In genomic region chr8:109542748-109543519, GRCm38 (mm10) we compare ENCODE assay signal across 32 mouse cellular contexts. TPM values are rescaled to one million over a fixed set of nuclear protein-coding genes. Genes with fewer than 3 reads are reported as not detected.
DNase-seq lines count a peak whose midpoint lies in the region; ATAC-seq and TF ChIP-seq lines count a peak whose summit lies in the region.
"Had no signal": no experiment of that assay in that cellular context is flagged by ENCODE, and none has a peak within 500 bp of the region (broad histone marks: within the 10 kb centered on the region; RNA-seq: fewer than 3 reads in every experiment).

No protein-coding gene starts in this region.

- ATAC-seq in embryonic facial prominence, embryonic 12.5 days (ENCODE audit: insufficient number of reproducible peaks, insufficient read depth, low FRiP score, low TSS enrichment): no peak
- no peak for ATAC-seq in limb, embryonic 12.5 days (ENCODE audit: insufficient number of reproducible peaks, insufficient read depth, low FRiP score, low TSS enrichment, low read depth)
- ATAC-seq: forebrain, embryonic 13.5 days; hindbrain, postnatal 0 days; intestine, embryonic 16.5 days; midbrain, embryonic 16.5 days had no signal

- DNase-seq in embryonic facial prominence, embryonic 10.5 days (ENCODE audit: low spot score): no peak
- no peak for DNase-seq in limb, embryonic 10.5 days (ENCODE audit: low spot score)
- DNase-seq in T-cell, adult 2 months (ENCODE audit: low spot score): no peak
- DNase-seq in adrenal gland, postnatal 10 days: no peak
- DNase-seq: cerebellum, adult 11-12 months; cerebellum, postnatal 25 days; embryo, embryonic 11 days; gastrocnemius, postnatal 14 days; heart, adult 2 months; heart, postnatal 14 days; kidney, adult 9 months; kidney, postnatal 14 days; retina, postnatal 1 day; right cerebral cortex, postnatal 4 days; thymus, adult 18-20 months; thymus, postnatal 36 days had no signal

- TF ChIP-seq CTCF in embryonic fibroblast, embryonic 13.5 days (IDR thresholded peaks at IDR 0.05; ENCODE audit: borderline replicate concordance, insufficient read depth, low read length): no peak

- H3K27me3 ChIP-seq in embryonic facial prominence, embryonic 12.5 days: no peaks in the 10 kb centered on the region
- H3K27me3 ChIP-seq in embryonic facial prominence, embryonic 10.5 days (replicated peaks; ENCODE audit: low read depth, poor library complexity, severe bottlenecking): no peaks in the 10 kb centered on the region
- H3K27me3 ChIP-seq in limb, embryonic 12.5 days: no peaks in the 10 kb centered on the region; the same call in 1 of the 2 replicates
- H3K27me3 ChIP-seq in limb, embryonic 10.5 days (ENCODE audit: low read depth, poor library complexity, severe bottlenecking): no peaks in the 10 kb centered on the region
- H3K27me3 ChIP-seq: forebrain, embryonic 13.5 days; heart, embryonic 13.5 days; lung, embryonic 15.5 days; neural tube, embryonic 13.5 days; stomach, embryonic 15.5 days had no signal

- H3K4me3 ChIP-seq in embryonic facial prominence, embryonic 12.5 days: no peak overlapping the region
- H3K4me3 ChIP-seq in embryonic facial prominence, embryonic 10.5 days: no peak overlapping the region
- H3K4me3 ChIP-seq in limb, embryonic 12.5 days (replicated peaks): no peak overlapping the region
- H3K4me3 ChIP-seq in limb, embryonic 10.5 days: no peak overlapping the region
- H3K4me3 ChIP-seq in embryonic fibroblast, embryonic 13.5 days (ENCODE audit: insufficient read depth, low read length): no peak overlapping the region
- H3K4me3 ChIP-seq: erythroblast, embryonic 14.5 days; forebrain, embryonic 13.5 days; heart, adult 2 months; heart, embryonic 13.5 days; liver, embryonic 15.5 days; lung, embryonic 15.5 days; myocyte; neural tube, embryonic 13.5 days; stomach, embryonic 15.5 days had no signal

- no peak overlapping the region for H3K9ac ChIP-seq in embryonic facial prominence, embryonic 12.5 days
- H3K9ac ChIP-seq in limb, embryonic 12.5 days (replicated peaks): no peak overlapping the region
- H3K9ac ChIP-seq: forebrain, embryonic 13.5 days; heart, embryonic 13.5 days; liver, embryonic 15.5 days; lung, embryonic 15.5 days; neural tube, embryonic 13.5 days; stomach, embryonic 15.5 days had no signal

- peaks cover 18% of the 10 kb centered on the region for H3K36me3 ChIP-seq in embryonic facial prominence, embryonic 12.5 days
- peaks cover 26% of the 10 kb centered on the region for H3K36me3 ChIP-seq in embryonic facial prominence, embryonic 10.5 days (replicated peaks)
- peaks cover 25% of the 10 kb centered on the region for H3K36me3 ChIP-seq in limb, embryonic 12.5 days
- peaks cover 26% of the 10 kb centered on the region for H3K36me3 ChIP-seq in limb, embryonic 10.5 days

- 0 out of 2 replicates have a peak, but pooled peaks cover 4% of the 10 kb centered on the region for H3K4me1 ChIP-seq in embryonic facial prominence, embryonic 12.5 days
- H3K4me1 ChIP-seq in embryonic facial prominence, embryonic 10.5 days: peaks cover 3% of the 10 kb centered on the region; the same call in 1 of the 2 replicates
- H3K4me1 ChIP-seq in limb, embryonic 12.5 days (replicated peaks): peaks cover 11% of the 10 kb centered on the region
- no peaks in the 10 kb centered on the region for H3K4me1 ChIP-seq in limb, embryonic 10.5 days
- H3K4me1 ChIP-seq in embryonic fibroblast, embryonic 13.5 days (ENCODE audit: control insufficient read depth, insufficient read depth, low read length): no peaks in the 10 kb centered on the region
- H3K4me1 ChIP-seq: forebrain, embryonic 13.5 days; heart, embryonic 13.5 days; liver, embryonic 15.5 days; lung, embryonic 15.5 days; neural tube, embryonic 13.5 days; stomach, embryonic 15.5 days had no signal

- TF ChIP-seq POLR2A in embryonic fibroblast, embryonic 13.5 days (IDR thresholded peaks at IDR 0.05; ENCODE audit: low read depth, low read length): no peak

- H3K9me3 ChIP-seq in embryonic facial prominence, embryonic 12.5 days: no peaks in the 10 kb centered on the region
- H3K9me3 ChIP-seq in embryonic facial prominence, embryonic 10.5 days: no peaks in the 10 kb centered on the region
- no peaks in the 10 kb centered on the region for H3K9me3 ChIP-seq in limb, embryonic 12.5 days
- H3K9me3 ChIP-seq in limb, embryonic 10.5 days (replicated peaks): no peaks in the 10 kb centered on the region
- H3K9me3 ChIP-seq: forebrain, embryonic 13.5 days; heart, embryonic 13.5 days; liver, embryonic 15.5 days; lung, embryonic 15.5 days; neural tube, embryonic 13.5 days; stomach, embryonic 15.5 days had no signal

- H3K4me2 ChIP-seq in embryonic facial prominence, embryonic 12.5 days (replicated peaks): no peak overlapping the region
- H3K4me2 ChIP-seq in limb, embryonic 12.5 days: no peak overlapping the region
- H3K4me2 ChIP-seq: forebrain, embryonic 13.5 days; heart, embryonic 13.5 days; liver, embryonic 15.5 days; lung, embryonic 15.5 days; neural tube, embryonic 13.5 days; stomach, embryonic 15.5 days had no signal

- 78% methylated on average over 8 of the region's 8 CpGs for WGBS in embryonic facial prominence, embryonic 12.5 days
- 87% methylated on average over 8 of the region's 8 CpGs for WGBS in embryonic facial prominence, embryonic 10.5 days
- WGBS in limb, embryonic 12.5 days: 74% methylated on average over 8 of the region's 8 CpGs
- 86% methylated on average over 8 of the region's 8 CpGs for WGBS in limb, embryonic 10.5 days

- H3K27ac ChIP-seq in embryonic facial prominence, embryonic 12.5 days: 0 out of 2 replicates have a peak overlapping the region, but pooled peaks have one; percentile 50
- H3K27ac ChIP-seq in embryonic facial prominence, embryonic 10.5 days (replicated peaks): no peak overlapping the region
- H3K27ac ChIP-seq in limb, embryonic 12.5 days: peak overlapping the region; percentile 32; the same call in 1 of the 2 replicates
- H3K27ac ChIP-seq in limb, embryonic 10.5 days: no peak overlapping the region
- H3K27ac ChIP-seq in embryonic fibroblast, embryonic 13.5 days (ENCODE audit: insufficient read depth, low read length): 0 out of 2 replicates have a peak overlapping the region, but pooled peaks have one; percentile 32
- H3K27ac ChIP-seq: forebrain, embryonic 13.5 days; heart, adult 2 months; heart, embryonic 13.5 days; hindbrain, postnatal 0 days; liver, embryonic 15.5 days; lung, embryonic 15.5 days; macrophage; neural tube, embryonic 13.5 days; stomach, embryonic 15.5 days had no signal

RNA-seq across cellular contexts. Expression of gene Dhx38, which starts 22.7 kb away (rescaled TPM):
- 29.9 and 32.2 TPM in 2 replicates for polyA plus RNA-seq in embryonic facial prominence, embryonic 12.5 days (2016; fragmentation: Nextera tagmentation; extraction: Ambion mirVana)
- polyA plus RNA-seq in embryonic facial prominence, embryonic 10.5 days (2016; fragmentation: Nextera tagmentation; extraction: Ambion mirVana): 40.2 and 41.7 TPM in 2 replicates
- 35.9 and 37.3 TPM in 2 replicates for polyA plus RNA-seq in limb, embryonic 12.5 days (2016; fragmentation: Nextera tagmentation; extraction: Ambion mirVana)
- polyA plus RNA-seq in limb, embryonic 10.5 days (2016; fragmentation: Nextera tagmentation; extraction: Ambion mirVana): 46.4 and 46.6 TPM in 2 replicates
- polyA plus RNA-seq in embryonic fibroblast, embryonic 13.5 days (2011; ENCODE audit: insufficient read length, low read depth, missing spikeins): 23.0 and 23.3 TPM in 2 replicates
- total RNA-seq in adrenal gland, postnatal 10 days (2021): 10 to 100 TPM; 21.7 to 23.7 TPM

RNA-seq across cellular contexts. Expression of gene Txnl4b, which starts 22.8 kb away (rescaled TPM):
- 21.2 and 22.4 TPM in 2 replicates for polyA plus RNA-seq in embryonic facial prominence, embryonic 12.5 days (2016; fragmentation: Nextera tagmentation; extraction: Ambion mirVana)
- 28.3 and 29.2 TPM in 2 replicates for polyA plus RNA-seq in embryonic facial prominence, embryonic 10.5 days (2016; fragmentation: Nextera tagmentation; extraction: Ambion mirVana)
- polyA plus RNA-seq in limb, embryonic 12.5 days (2016; fragmentation: Nextera tagmentation; extraction: Ambion mirVana): 20.0 and 22.7 TPM in 2 replicates
- 25.2 and 26.2 TPM in 2 replicates for polyA plus RNA-seq in limb, embryonic 10.5 days (2016; fragmentation: Nextera tagmentation; extraction: Ambion mirVana)
- polyA plus RNA-seq in embryonic fibroblast, embryonic 13.5 days (2011; ENCODE audit: insufficient read length, low read depth, missing spikeins): 8.2 and 13.1 TPM in 2 replicates
- 10 to 100 TPM; 10.5 to 11.8 TPM for total RNA-seq in adrenal gland, postnatal 10 days (2021)

RNA-seq across cellular contexts. Expression of gene Hp, which starts 36.0 kb away (rescaled TPM):
- polyA plus RNA-seq in embryonic facial prominence, embryonic 12.5 days (2016; fragmentation: Nextera tagmentation; extraction: Ambion mirVana): 0.55 and 0.90 TPM in 2 replicates
- polyA plus RNA-seq in embryonic facial prominence, embryonic 10.5 days (2016; fragmentation: Nextera tagmentation; extraction: Ambion mirVana): 0.94 and 1.1 TPM in 2 replicates
- polyA plus RNA-seq in limb, embryonic 12.5 days (2016; fragmentation: Nextera tagmentation; extraction: Ambion mirVana): 0.70 and 1.6 TPM in 2 replicates
- 0.61 and 0.98 TPM in 2 replicates for polyA plus RNA-seq in limb, embryonic 10.5 days (2016; fragmentation: Nextera tagmentation; extraction: Ambion mirVana)
- polyA plus RNA-seq in embryonic fibroblast, embryonic 13.5 days (2011; ENCODE audit: insufficient read length, low read depth, missing spikeins): 0.39 TPM in 1 of 2 replicates, not detected in the other
- total RNA-seq in adrenal gland, postnatal 10 days (2021): 100 to 1,000 TPM; 313 to 788 TPM
- total RNA-seq: hindbrain, postnatal 0 days had no signal
- polyA plus RNA-seq: forebrain, embryonic 13.5 days; myocyte had no signal

RNA-seq across cellular contexts. Expression of gene Pmfbp1, which starts 49.1 kb away (rescaled TPM):
- polyA plus RNA-seq in embryonic facial prominence, embryonic 12.5 days (2016; fragmentation: Nextera tagmentation; extraction: Ambion mirVana): 0.06 TPM in 1 of 2 replicates, not detected in the other
- 0.16 and 0.19 TPM in 2 replicates for polyA plus RNA-seq in embryonic facial prominence, embryonic 10.5 days (2016; fragmentation: Nextera tagmentation; extraction: Ambion mirVana)
- 0.14 and 0.15 TPM in 2 replicates for polyA plus RNA-seq in limb, embryonic 12.5 days (2016; fragmentation: Nextera tagmentation; extraction: Ambion mirVana)
- 0.05 and 0.08 TPM in 2 replicates for polyA plus RNA-seq in limb, embryonic 10.5 days (2016; fragmentation: Nextera tagmentation; extraction: Ambion mirVana)
- not detected in 2 replicates for polyA plus RNA-seq in embryonic fibroblast, embryonic 13.5 days (2011; ENCODE audit: insufficient read length, low read depth, missing spikeins)
- total RNA-seq in adrenal gland, postnatal 10 days (2021): not detected
- total RNA-seq: adrenal gland, postnatal 4 days; heart, adult 2 months; heart, postnatal 14 days had no signal
- polyA plus RNA-seq: erythroblast, embryonic 14.5 days; heart, adult 2 months; intestine, embryonic 16.5 days; liver, embryonic 15.5 days; lung, embryonic 15.5 days; macrophage; myocyte; stomach, embryonic 15.5 days had no signal

Comparison
In these comparisons a context has a peak if more than half of its experiments do, and no peak if none do; other contexts are left out.
1. H3K27ac ChIP-seq: peak in embryonic facial prominence, embryonic 12.5 days (single experiment), limb, embryonic 12.5 days (single experiment) and embryonic fibroblast, embryonic 13.5 days (single experiment); none in embryonic facial prominence, embryonic 10.5 days (single experiment) and limb, embryonic 10.5 days (single experiment).